Mouse (Mus musculus): Measurements from ENCODE around the gene Tnrc6c.
A peak's percentile ranks its signal among the peaks of the same experiment; 100 is the strongest.

DNA sequence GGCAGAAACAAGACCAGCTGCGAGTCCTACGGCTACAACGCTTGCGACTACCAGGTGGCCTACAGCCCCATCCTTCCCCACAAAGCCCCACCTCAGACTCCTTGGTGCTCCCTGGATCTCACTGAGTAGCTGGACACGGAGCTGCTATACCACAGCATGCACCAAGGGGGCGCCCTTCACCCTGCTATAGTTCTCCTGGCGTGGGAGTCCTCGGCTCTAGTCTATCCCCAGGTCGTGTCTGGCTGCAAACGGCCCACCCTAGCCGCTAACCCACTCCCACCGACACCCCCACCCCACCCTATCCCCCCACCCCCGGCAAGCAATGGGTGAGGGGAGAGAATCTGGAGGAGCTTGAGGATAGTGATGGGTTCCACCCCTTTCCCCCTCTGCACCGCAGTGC is 136.2 kb downstream of the Tnrc6c start:
- TF ChIP-seq CTCF (IDR thresholded peaks at IDR 0.05; ENCODE audit: low read depth) (peak; percentile 93), EP300 (IDR thresholded peaks at IDR 0.05; ENCODE audit: low read depth) (no peak)

All from liver, postnatal 0 days (tissue).